Mouse (Mus musculus) heart, adult 2 months (tissue): Measurements from ENCODE around the gene Dpm3. TPM values are rescaled to one million over a fixed set of nuclear protein-coding genes. Genes with fewer than 3 reads are reported as not detected.
A peak's percentile ranks its signal among the peaks of the same experiment; 100 is the strongest.

ENCODE experiments used
- DNase-seq, 2 experiments: peaks; one replicate each; pipeline ENCODE4 v3.0.0; 2021
- H3K27ac ChIP-seq: fragments of 200-600 bp; 2 replicates; pipeline ENCODE4 v1.8.1; 2022
- H3K27me3 ChIP-seq: fragments of 200-500 bp; 2 replicates; pipeline ENCODE4 v1.6.1; 2012; ENCODE audit warnings: mild to moderate bottlenecking, low read length, inconsistent platforms, mixed read lengths; ENCODE audit not compliant: control insufficient read depth, insufficient read depth
- H3K36me3 ChIP-seq: fragments of 200-500 bp; 2 replicates; pipeline ENCODE4 v1.6.1; 2012; ENCODE audit warnings: low read length, inconsistent platforms; ENCODE audit not compliant: control insufficient read depth, insufficient read depth
- H3K4me1 ChIP-seq: fragments of 200-500 bp; 2 replicates; pipeline ENCODE4 v1.6.1; 2011; ENCODE audit warnings: low read length; ENCODE audit not compliant: control insufficient read depth, insufficient read depth
- H3K4me3 ChIP-seq: fragments of 200-600 bp; 2 replicates; pipeline ENCODE4 v1.8.1; 2022
- H3K79me2 ChIP-seq: fragments of 200-500 bp; replicated peaks from 2 replicates; pipeline ENCODE4 v1.6.1; 2012; ENCODE audit warnings: mild to moderate bottlenecking, inconsistent platforms, low read length, moderate library complexity, mixed read lengths; ENCODE audit not compliant: control insufficient read depth, insufficient read depth
- H3K9ac ChIP-seq: fragments of 200-500 bp; 2 replicates; pipeline ENCODE4 v1.6.1; 2012; ENCODE audit warnings: low read depth, mild to moderate bottlenecking, control low read depth, inconsistent platforms, low read length, mixed read lengths
- CTCF ChIP-seq: fragments of 200-600 bp; IDR thresholded peaks from 2 replicates; pipeline ENCODE4 v1.8.1; 2022; ENCODE audit warnings: antibody characterized with exemption, mild to moderate bottlenecking, moderate library complexity
- EP300 ChIP-seq: fragments of 200-500 bp; IDR thresholded peaks from 2 replicates; pipeline ENCODE4 v1.6.1; 2011; ENCODE audit warnings: low read depth, low read length, control low read depth; ENCODE audit not compliant: insufficient read depth
- POLR2A ChIP-seq: fragments of 200-500 bp; IDR thresholded peaks from 2 replicates; pipeline ENCODE4 v1.6.1; 2011; ENCODE audit warnings: mild to moderate bottlenecking, low read depth, low read length, control low read depth; ENCODE audit not compliant: insufficient read depth
- WGBS: fragments of 180-500 bp; shearing (Covaris S2); methylation state at CpG from one replicate; pipeline ENCODE4 v1.1.7; 2018; 5-methylcytosine and 5-hydroxymethylcytosine counted together
- intact Hi-C: fragments of 180-260 bp; cut with DNase I; formaldehyde crosslinking; loops from one replicate; pipeline ENCODE4 v1.15.1; 2025
- polyA plus RNA-seq: library from polyadenylated mRNA; depleted of rRNA; stranded (reverse); fragments of >200 nt; gene quantifications from 2 replicates; pipeline ENCODE4 v1.2.3, GENCODE M21; 2012
- total RNA-seq, 2 experiments: library from RNA; stranded (reverse); gene quantifications; 2 replicates each; pipeline ENCODE4 v1.2.3; 2021

The Dpm3 gene
- total and polyA plus RNA-seq, 3 experiments, result 54.3 to 160 (median 58.2) TPM

DNA sequence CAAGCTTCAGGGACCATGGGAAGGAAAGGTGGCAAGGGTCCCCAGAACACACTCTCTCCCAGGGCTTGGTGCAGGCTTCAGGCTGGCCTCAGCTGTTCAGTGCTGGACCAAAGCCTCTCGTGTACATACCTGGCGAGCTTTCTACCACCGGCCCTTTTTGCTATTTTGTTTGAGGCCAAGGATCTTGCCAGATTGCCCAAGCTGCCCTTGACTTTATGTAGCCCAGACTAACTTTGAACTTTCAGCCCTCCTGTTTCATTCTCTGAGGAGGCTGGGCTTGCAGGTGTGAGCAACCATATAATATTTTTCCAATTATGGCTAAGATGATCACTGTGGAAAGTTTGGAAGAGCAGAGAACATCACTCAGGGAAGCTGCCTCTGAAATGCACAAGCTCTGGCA, 25.1 kb downstream of the Dpm3 start:
- Histone ChIP-seq H3K79me2 (no peaks in the 10 kb centered on the region), H3K4me3 (no peak overlapping the region), H3K27me3 (no peaks in the 10 kb centered on the region), H3K36me3 (no peaks in the 10 kb centered on the region), H3K9ac (no peak overlapping the region), H3K27ac (no peak overlapping the region), H3K4me1 (peaks cover 17% of the 10 kb centered on the region)
- DNase-seq, result no peak
- intact Hi-C loops, result no loop called here
- 87% methylated on average over 3 of the region's 3 CpGs for WGBS
- TF ChIP-seq EP300 (no peak), POLR2A (no peak), CTCF (no peak)

DNA sequence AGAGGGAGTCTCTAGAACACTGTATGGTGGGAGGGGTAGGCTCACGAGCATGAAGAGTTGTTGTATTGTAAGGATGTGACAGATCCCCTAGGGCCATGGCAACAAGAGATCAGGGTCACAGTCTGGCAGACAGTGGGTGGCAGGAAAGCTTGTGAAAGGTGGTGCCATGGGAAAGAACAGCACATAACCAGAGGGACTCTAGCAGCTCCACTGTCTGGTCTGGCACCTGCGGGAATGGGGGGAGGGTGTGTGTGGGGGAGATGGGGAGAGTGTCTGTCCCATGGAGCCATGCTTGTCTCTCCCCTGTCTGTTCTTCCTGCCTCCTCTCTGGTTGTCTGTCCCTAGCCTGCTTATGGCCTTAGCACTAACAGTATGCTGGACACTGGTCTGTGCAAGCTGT, 26.4 kb downstream of the Dpm3 start:
- Histone ChIP-seq H3K4me1 (peaks cover 14% of the 10 kb centered on the region), H3K27ac (no peak overlapping the region), H3K4me3 (no peak overlapping the region), H3K9ac (no peak overlapping the region), H3K79me2 (no peaks in the 10 kb centered on the region), H3K36me3 (no peaks in the 10 kb centered on the region), H3K27me3 (no peaks in the 10 kb centered on the region)
- 56% methylated on average over 2 of the region's 2 CpGs for WGBS
- no peak for TF ChIP-seq POLR2A
- DNase-seq, result no peak
- intact Hi-C loops, result no loop called here

DNA sequence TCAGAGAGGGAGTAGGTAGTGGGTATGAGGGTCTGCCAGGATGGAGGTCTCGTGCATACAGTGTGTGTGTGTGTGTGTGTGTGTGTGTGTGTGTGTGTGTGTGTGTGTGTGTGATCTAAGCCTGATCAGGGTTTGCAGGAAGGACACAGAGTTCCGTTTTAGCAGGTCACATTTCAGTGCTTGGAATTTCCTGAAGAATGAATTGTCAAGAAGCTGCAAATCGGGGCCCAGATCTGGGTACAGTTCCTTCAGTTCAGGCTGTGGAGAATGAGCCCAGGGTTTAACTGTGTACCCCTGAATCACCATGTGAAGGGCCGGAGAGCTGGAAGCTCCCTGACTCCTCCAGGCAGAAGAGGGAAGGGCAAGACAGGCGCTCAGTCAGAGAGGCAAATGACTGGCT, 28.1 kb downstream of the Dpm3 start:
- no peak overlapping the region for H3K9ac ChIP-seq
- no peaks in the 10 kb centered on the region for H3K79me2 ChIP-seq
- TF ChIP-seq EP300 (no peak), POLR2A (no peak), CTCF (peak; percentile 7; the same call in 1 of the 2 replicates)
- H3K4me1 ChIP-seq, result peaks cover 11% of the 10 kb centered on the region; the same call in 1 of the 2 replicates
- H3K36me3 ChIP-seq, result no peaks in the 10 kb centered on the region
- 48% methylated on average over 5 of the region's 5 CpGs for WGBS
- intact Hi-C loops, result no loop called here
- peak overlapping the region; percentile 56 for H3K27ac ChIP-seq
- no peak for DNase-seq
- no peak overlapping the region for H3K4me3 ChIP-seq
- no peaks in the 10 kb centered on the region for H3K27me3 ChIP-seq

DNA sequence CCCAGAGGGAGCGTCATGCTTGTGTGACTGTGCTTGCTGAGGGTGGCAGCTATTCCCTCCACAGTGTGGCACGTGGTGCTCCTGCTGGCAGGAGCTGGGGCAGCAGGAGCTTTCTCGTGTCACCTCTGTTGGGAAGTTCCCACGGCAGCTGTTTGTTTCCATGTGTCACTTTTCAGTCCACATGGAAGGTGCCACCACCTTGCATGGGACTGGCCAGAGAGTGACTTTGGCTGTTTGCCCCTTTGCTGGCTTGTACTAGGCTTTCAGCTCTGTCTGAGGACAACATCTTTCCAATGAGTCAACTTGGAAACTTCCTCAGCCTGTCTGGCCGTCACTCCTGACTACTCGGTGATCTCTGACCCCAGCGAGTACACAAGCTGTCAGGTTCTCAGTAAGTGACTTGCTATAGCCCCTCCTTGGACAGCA, 29.4 kb downstream of the Dpm3 start:
- peak; percentile 43 to 58 for DNase-seq
- Histone ChIP-seq H3K27me3 (no peaks in the 10 kb centered on the region), H3K27ac (no peak overlapping the region), H3K36me3 (no peaks in the 10 kb centered on the region), H3K4me1 (peaks cover 11% of the 10 kb centered on the region; the same call in 1 of the 2 replicates), H3K9ac (no peak overlapping the region), H3K4me3 (no peak overlapping the region), H3K79me2 (no peaks in the 10 kb centered on the region)
- intact Hi-C loops, result no loop called here
- TF ChIP-seq CTCF (peak; percentile 25), EP300 (0 out of 2 replicates have a peak, but pooled peaks have one; percentile 30), POLR2A (no peak)
- WGBS, result 19% methylated on average over 7 of the region's 7 CpGs

DNA sequence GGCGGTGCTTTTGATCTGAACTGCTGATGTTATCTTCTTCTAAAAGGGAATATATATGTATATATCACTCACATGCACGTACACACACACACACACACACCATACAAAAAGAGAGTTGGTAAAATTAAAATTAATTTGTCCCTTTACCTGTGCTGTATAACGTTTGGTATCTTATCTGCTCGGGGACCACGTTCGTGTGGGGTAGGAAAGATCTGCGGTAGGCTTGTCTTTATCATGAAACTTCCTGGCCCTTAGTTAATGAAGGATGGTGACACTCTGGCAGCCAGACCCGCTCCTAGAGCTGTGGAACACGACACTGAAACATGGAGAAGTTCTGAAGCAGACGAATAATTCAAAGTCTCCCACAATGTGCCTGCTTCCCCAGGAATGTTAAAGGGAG, 32.7 kb downstream of the Dpm3 start:
- H3K27ac ChIP-seq, result no peak overlapping the region
- WGBS, result 41% methylated on average over 10 of the region's 10 CpGs
- no peak overlapping the region for H3K9ac ChIP-seq
- H3K4me1 ChIP-seq, result peaks cover 10% of the 10 kb centered on the region; the same call in 1 of the 2 replicates
- TF ChIP-seq EP300 (no peak), POLR2A (no peak), CTCF (no peak)
- H3K79me2 ChIP-seq, result no peaks in the 10 kb centered on the region
- DNase-seq, result no peak
- no peaks in the 10 kb centered on the region for H3K36me3 ChIP-seq
- intact Hi-C loops, result no loop called here
- H3K27me3 ChIP-seq, result no peaks in the 10 kb centered on the region
- no peak overlapping the region for H3K4me3 ChIP-seq

DNA sequence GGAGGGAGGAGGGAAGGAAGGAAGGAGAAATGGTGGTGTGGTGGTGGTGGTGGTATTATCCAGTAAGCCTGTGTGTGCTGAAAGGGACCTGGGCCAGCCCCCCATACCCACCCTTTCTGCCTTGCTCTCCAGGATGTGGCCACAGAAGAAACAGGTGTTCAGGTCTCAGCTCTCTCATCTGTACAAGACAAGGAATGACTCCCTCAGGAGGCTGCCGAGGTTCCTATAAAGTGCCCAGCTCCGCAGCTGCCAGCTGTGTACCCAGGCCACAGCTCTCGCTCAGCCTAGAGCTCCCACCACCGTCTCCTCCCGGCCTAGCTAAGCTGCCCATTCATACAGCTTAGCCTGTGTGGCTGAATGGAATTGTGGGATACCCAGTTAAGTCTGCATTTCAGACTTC, 33.1 kb downstream of the Dpm3 start:
- no peak for DNase-seq
- intact Hi-C loops, result no loop called here
- Histone ChIP-seq H3K27me3 (no peaks in the 10 kb centered on the region), H3K27ac (no peak overlapping the region), H3K9ac (no peak overlapping the region), H3K79me2 (no peaks in the 10 kb centered on the region), H3K4me3 (no peak overlapping the region), H3K36me3 (no peaks in the 10 kb centered on the region), H3K4me1 (peaks cover 10% of the 10 kb centered on the region; the same call in 1 of the 2 replicates)
- TF ChIP-seq POLR2A (no peak), CTCF (no peak), EP300 (no peak)
- 81% methylated on average over 5 of the region's 5 CpGs for WGBS
